Mouse (Mus musculus) midbrain, embryonic 16.5 days (tissue): ENCODE measurements around the gene Agbl4. TPM values are rescaled to one million over a fixed set of nuclear protein-coding genes. Genes with fewer than 3 reads are reported as not detected.
A peak's percentile ranks its signal among the peaks of the same experiment; 100 is the strongest.

Experiments used
- ATAC-seq: fragments of 200-750 bp; cut with Nextera tagmentation; 2 replicates; pipeline ENCODE4 v1.8.0; 2017; ENCODE audit warnings: moderate TSS enrichment
- H3K27ac ChIP-seq: fragments of 300-500 bp; sonication (generic); 2 replicates; pipeline ENCODE4 v1.5.1; 2014; ENCODE audit warnings: mild to moderate bottlenecking, low read length, mixed read lengths
- H3K27me3 ChIP-seq: fragments of 300-500 bp; sonication (generic); 2 replicates; pipeline ENCODE4 v1.6.1; 2014; ENCODE audit warnings: low read depth, low read length, mixed read lengths; ENCODE audit not compliant: control insufficient read depth, insufficient read depth
- H3K36me3 ChIP-seq: fragments of 300-500 bp; sonication (generic); 2 replicates; pipeline ENCODE4 v1.6.1; 2014; ENCODE audit warnings: mild to moderate bottlenecking, low read length, moderate library complexity, mixed read lengths; ENCODE audit not compliant: control insufficient read depth, insufficient read depth
- H3K4me1 ChIP-seq: fragments of 300-500 bp; sonication (generic); 2 replicates; pipeline ENCODE4 v1.6.1; 2014; ENCODE audit warnings: mild to moderate bottlenecking, low read length, mixed read lengths; ENCODE audit not compliant: control insufficient read depth, insufficient read depth
- H3K4me2 ChIP-seq: fragments of 300-500 bp; sonication (generic); 2 replicates; pipeline ENCODE4 v1.6.1; 2014; ENCODE audit warnings: mild to moderate bottlenecking, low read length, mixed read lengths
- H3K4me3 ChIP-seq: fragments of 300-500 bp; sonication (generic); 2 replicates; pipeline ENCODE4 v1.5.1; 2014; ENCODE audit warnings: low read depth, mild to moderate bottlenecking, low read length, moderate library complexity, mixed read lengths
- H3K9ac ChIP-seq: fragments of 300-500 bp; sonication (generic); 2 replicates; pipeline ENCODE4 v1.6.1; 2014; ENCODE audit warnings: low read depth, low read length, mixed read lengths
- H3K9me3 ChIP-seq: fragments of 300-500 bp; sonication (generic); replicated peaks from 2 replicates; pipeline ENCODE4 v1.6.1; 2014; ENCODE audit warnings: mild to moderate bottlenecking, low read length, mixed read lengths; ENCODE audit not compliant: control insufficient read depth, poor library complexity, severe bottlenecking
- WGBS: fragments of 180-500 bp; shearing (Covaris S2); extraction: QIAGEN DNeasy Blood & Tissue Kit; methylation state at CpG from one replicate; pipeline ENCODE4 v1.1.7; 2014; 5-methylcytosine and 5-hydroxymethylcytosine counted together
- polyA plus RNA-seq: library from polyadenylated mRNA; unstranded; fragments of >200 nt; fragmentation: Nextera tagmentation; extraction: Ambion mirVana; gene quantifications from 2 replicates; pipeline ENCODE4 v1.2.1, GENCODE M21; 2015

The Agbl4 gene
- polyA plus RNA-seq, 1 experiment from 2014 or later = 4.5 TPM

GRCm38 (mm10) chr4:111414818-111415488, 1017.5 kb downstream of the Agbl4 start, which contains the start of gene Bend5:
TSS of gene Bend5 (plus strand) at chr4:111415006.
- WGBS = under 1% methylated on average over 60 of the region's 66 CpGs
- no peaks in the 10 kb centered on the region for H3K36me3 ChIP-seq
- H3K9ac ChIP-seq = peak within 1 kb of the TSS; percentile 88
- peaks cover 29% of the 10 kb centered on the region for H3K4me1 ChIP-seq
- H3K27me3 ChIP-seq = no peaks in the 10 kb centered on the region
- peak; percentile 98 for ATAC-seq
- peak within 1 kb of the TSS; percentile 94 for H3K27ac ChIP-seq
- H3K4me3 ChIP-seq = peak within 1 kb of the TSS; percentile 60
- H3K9me3 ChIP-seq = no peaks in the 10 kb centered on the region
- H3K4me2 ChIP-seq = peak within 1 kb of the TSS; percentile 73

GRCm38 (mm10) chr4:111416126-111416525, 1018.7 kb downstream of the Agbl4 start:
- Histone ChIP-seq H3K4me2 (peak overlapping the region; percentile 73), H3K4me1 (peaks cover 31% of the 10 kb centered on the region), H3K27me3 (no peaks in the 10 kb centered on the region), H3K9ac (peak overlapping the region; percentile 88), H3K36me3 (no peaks in the 10 kb centered on the region), H3K9me3 (no peaks in the 10 kb centered on the region), H3K4me3 (peak overlapping the region; percentile 60), H3K27ac (no peak overlapping the region)
- WGBS = 56% methylated on average over 3 of the region's 3 CpGs
- ATAC-seq = no peak

- 37% methylated on average over 3 of the region's 3 CpGs for WGBS
- Histone ChIP-seq H3K27ac (no peak overlapping the region), H3K9me3 (no peaks in the 10 kb centered on the region), H3K4me3 (peak overlapping the region; percentile 60), H3K4me2 (peak overlapping the region; percentile 73), H3K4me1 (peaks cover 31% of the 10 kb centered on the region), H3K27me3 (no peaks in the 10 kb centered on the region), H3K9ac (peak overlapping the region; percentile 88; the same call in 1 of the 2 replicates), H3K36me3 (no peaks in the 10 kb centered on the region)
- ATAC-seq = no peak
These were observed 1019.1 kb downstream of the Agbl4 start for GRCm38 (mm10) chr4:111416551-111416950.

- peaks cover 31% of the 10 kb centered on the region for H3K4me1 ChIP-seq
- no peak for ATAC-seq
- no peak overlapping the region for H3K4me2 ChIP-seq
- H3K9me3 ChIP-seq = no peaks in the 10 kb centered on the region
- H3K9ac ChIP-seq = no peak overlapping the region
- no peaks in the 10 kb centered on the region for H3K27me3 ChIP-seq
- no peaks in the 10 kb centered on the region for H3K36me3 ChIP-seq
- WGBS = 95% methylated on average over 5 of the region's 5 CpGs
- no peak overlapping the region for H3K4me3 ChIP-seq
- H3K27ac ChIP-seq = no peak overlapping the region
These were observed 1020.3 kb downstream of the Agbl4 start for GRCm38 (mm10) chr4:111417716-111418115.

- Histone ChIP-seq H3K9ac (no peak overlapping the region), H3K27me3 (no peaks in the 10 kb centered on the region), H3K4me3 (no peak overlapping the region), H3K4me2 (no peak overlapping the region), H3K9me3 (no peaks in the 10 kb centered on the region), H3K4me1 (peaks cover 27% of the 10 kb centered on the region), H3K36me3 (no peaks in the 10 kb centered on the region), H3K27ac (no peak overlapping the region)
- ATAC-seq = no peak
- 88% methylated on average over 1 of the region's 1 CpGs for WGBS
These were observed 1022.0 kb downstream of the Agbl4 start for GRCm38 (mm10) chr4:111419476-111419875.

GRCm38 (mm10) chr4:111420031-111420430, 1022.6 kb downstream of the Agbl4 start:
- H3K27me3 ChIP-seq = no peaks in the 10 kb centered on the region
- WGBS = 84% methylated on average over 3 of the region's 3 CpGs
- no peaks in the 10 kb centered on the region for H3K9me3 ChIP-seq
- ATAC-seq = no peak
- H3K9ac ChIP-seq = no peak overlapping the region
- H3K4me2 ChIP-seq = no peak overlapping the region
- no peak overlapping the region for H3K4me3 ChIP-seq
- no peaks in the 10 kb centered on the region for H3K36me3 ChIP-seq
- no peak overlapping the region for H3K27ac ChIP-seq
- H3K4me1 ChIP-seq = peaks cover 27% of the 10 kb centered on the region

- Histone ChIP-seq H3K9ac (no peak overlapping the region), H3K9me3 (no peaks in the 10 kb centered on the region), H3K4me2 (no peak overlapping the region), H3K36me3 (no peaks in the 10 kb centered on the region), H3K27me3 (no peaks in the 10 kb centered on the region), H3K4me1 (peaks cover 27% of the 10 kb centered on the region), H3K4me3 (no peak overlapping the region), H3K27ac (no peak overlapping the region)
- no peak for ATAC-seq
- 85% methylated on average over 4 of the region's 4 CpGs for WGBS
These were observed 1023.5 kb downstream of the Agbl4 start for GRCm38 (mm10) chr4:111420955-111421354.

- no peak for ATAC-seq
These were observed 1024.3 kb downstream of the Agbl4 start for GRCm38 (mm10) chr4:111421785-111422184.

GRCm38 (mm10) chr4:111424371-111424950, 1027.0 kb downstream of the Agbl4 start:
- WGBS = 98% methylated on average over 1 of the region's 1 CpGs
- Histone ChIP-seq H3K4me2 (no peak overlapping the region), H3K27ac (no peak overlapping the region), H3K4me1 (peaks cover 9% of the 10 kb centered on the region), H3K9me3 (no peaks in the 10 kb centered on the region), H3K4me3 (no peak overlapping the region), H3K27me3 (no peaks in the 10 kb centered on the region), H3K9ac (no peak overlapping the region), H3K36me3 (no peaks in the 10 kb centered on the region)
- no peak for ATAC-seq

More at GRCm38 (mm10) chr4:111421785-111422184, 1024.3 kb downstream of the Agbl4 start:
- Histone ChIP-seq H3K4me3 (no peak overlapping the region), H3K4me1 (peaks cover 19% of the 10 kb centered on the region), H3K27ac (no peak overlapping the region), H3K9me3 (no peaks in the 10 kb centered on the region), H3K36me3 (no peaks in the 10 kb centered on the region), H3K9ac (no peak overlapping the region), H3K27me3 (no peaks in the 10 kb centered on the region), H3K4me2 (no peak overlapping the region)
- WGBS = 90% methylated on average over 6 of the region's 6 CpGs
